Mouse (Mus musculus) myocyte (in vitro differentiated cells): ENCODE measurements around the gene Ilk. TPM values are rescaled to one million over a fixed set of nuclear protein-coding genes. Genes with fewer than 3 reads are reported as not detected.

Experiments used
- H3K27me3 ChIP-seq: one replicate; pipeline ENCODE4 v1.6.1; 2011; ENCODE audit not compliant: control insufficient read depth, insufficient read depth, insufficient read length
- H3K36me3 ChIP-seq: one replicate; pipeline ENCODE4 v1.6.1; 2011; ENCODE audit not compliant: control insufficient read depth, insufficient read depth
- H3K4me2 ChIP-seq: one replicate; pipeline ENCODE4 v1.6.1; 2011; ENCODE audit warnings: low read depth, control low read depth
- H3K4me3 ChIP-seq: one replicate; pipeline ENCODE4 v1.5.1; 2011; ENCODE audit warnings: mild to moderate bottlenecking, control low read depth, moderate library complexity
- H3K79me2 ChIP-seq: one replicate; pipeline ENCODE4 v1.6.1; 2011; ENCODE audit not compliant: control insufficient read depth, insufficient read depth
- H3ac ChIP-seq: one replicate; pipeline ENCODE4 v1.6.1; 2011; ENCODE audit not compliant: control insufficient read depth, insufficient read length
- CEBPB ChIP-seq: IDR thresholded peaks from 2 replicates; pipeline ENCODE4 v1.6.1; 2011; ENCODE audit warnings: mild to moderate bottlenecking, moderate library complexity; ENCODE audit not compliant: poor library complexity, insufficient read depth, severe bottlenecking
- E2F4 ChIP-seq: IDR thresholded peaks from one replicate; pipeline ENCODE4 v1.6.1; 2011; ENCODE audit warnings: mild to moderate bottlenecking, control low read depth, moderate library complexity; ENCODE audit not compliant: insufficient read depth
- MAX ChIP-seq: IDR thresholded peaks from one replicate; pipeline ENCODE4 v1.6.1; 2011; ENCODE audit warnings: low read depth, mild to moderate bottlenecking, control low read depth
- MYOD1 ChIP-seq, 3 experiments: IDR thresholded peaks; one replicate each; pipeline ENCODE4 v1.6.1; 2011; ENCODE audit warnings: control low read depth in 2 of 3, low read depth in 2 of 3, mild to moderate bottlenecking in 2 of 3, moderate library complexity in 1 of 3; ENCODE audit not compliant: insufficient read length in 2 of 3, control insufficient read depth in 1 of 3
- MYOG ChIP-seq, 3 experiments: IDR thresholded peaks; one replicate each; pipeline ENCODE4 v1.6.1; 2011; ENCODE audit warnings: control low read depth in 2 of 3, low read depth in 2 of 3, mild to moderate bottlenecking in 2 of 3; ENCODE audit not compliant: insufficient read length in 2 of 3, control insufficient read depth in 1 of 3, insufficient read depth in 1 of 3
- POLR2A ChIP-seq: IDR thresholded peaks from one replicate; pipeline ENCODE4 v1.6.1; 2011; ENCODE audit warnings: low read depth, mild to moderate bottlenecking, control low read depth, moderate library complexity; ENCODE audit not compliant: insufficient read length
- POLR2AphosphoS2 ChIP-seq: IDR thresholded peaks from one replicate; pipeline ENCODE4 v1.6.1; 2011; ENCODE audit warnings: low read depth, control low read depth; ENCODE audit not compliant: insufficient read length
- REST ChIP-seq: IDR thresholded peaks from one replicate; pipeline ENCODE4 v1.6.1; 2011; ENCODE audit warnings: mild to moderate bottlenecking, control low read depth, moderate library complexity; ENCODE audit not compliant: insufficient read depth, insufficient read length
- SRF ChIP-seq: IDR thresholded peaks from one replicate; pipeline ENCODE4 v1.6.1; 2011; ENCODE audit warnings: low read depth; ENCODE audit not compliant: control insufficient read depth, insufficient read length
- TCF12 ChIP-seq: IDR thresholded peaks from one replicate; pipeline ENCODE4 v1.6.1; 2011; ENCODE audit warnings: mild to moderate bottlenecking, control low read depth; ENCODE audit not compliant: poor library complexity, insufficient read depth, severe bottlenecking
- TCF3 ChIP-seq: IDR thresholded peaks from one replicate; pipeline ENCODE4 v1.6.1; 2011; ENCODE audit warnings: low read depth, control low read depth; ENCODE audit not compliant: insufficient read length
- USF1 ChIP-seq: IDR thresholded peaks from one replicate; pipeline ENCODE4 v1.6.1; 2011; ENCODE audit warnings: low read depth, mild to moderate bottlenecking, control low read depth, moderate library complexity
- polyA plus RNA-seq: library from polyadenylated mRNA; unstranded; fragments of >200 nt; fragmentation: generic; extraction: Trizol; gene quantifications from one replicate; pipeline ENCODE4 v1.2.1, GENCODE M21; 2012; ENCODE audit warnings: missing spikeins

Gene Ilk
- polyA plus RNA-seq, 1 experiment = 250 TPM

DNA sequence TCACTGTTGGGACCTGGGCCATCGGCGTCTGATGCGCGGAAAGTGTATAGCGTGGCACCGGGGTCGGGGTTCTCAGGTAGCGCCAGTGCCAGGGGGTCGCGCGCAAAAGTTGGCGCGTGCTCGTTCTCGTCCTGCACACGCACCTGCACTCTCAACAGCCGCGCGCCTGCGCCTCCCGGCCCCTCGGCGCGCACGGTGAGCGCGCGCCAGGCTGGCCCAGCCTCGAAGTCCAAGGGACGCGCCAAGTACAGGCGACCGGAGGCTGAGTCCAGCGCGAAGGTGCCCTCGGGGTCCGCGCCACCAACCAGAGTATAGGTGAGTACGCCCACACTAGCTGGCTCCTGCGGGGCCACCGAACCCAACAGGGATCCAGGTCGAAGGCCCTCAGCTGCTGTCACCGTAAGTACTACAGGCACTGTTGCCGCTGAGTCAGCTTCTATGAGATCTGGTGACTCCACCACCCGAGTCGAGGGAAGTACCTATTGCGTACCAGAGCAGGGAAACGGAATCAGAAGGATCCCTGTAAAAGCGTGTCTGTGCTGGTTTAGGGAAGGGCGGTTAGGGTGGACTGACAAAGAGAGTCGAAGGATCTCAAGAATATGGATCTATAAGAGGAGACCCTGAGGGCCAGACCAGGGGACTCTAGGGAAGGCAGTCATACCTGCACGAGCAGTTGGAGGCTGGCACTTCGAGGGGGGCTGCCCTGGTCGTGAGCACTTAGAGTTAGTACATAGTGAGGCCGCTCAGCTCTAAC is 26.3 kb downstream of the Ilk start:
- Histone ChIP-seq H3K27me3 (peaks cover 21% of the 10 kb centered on the region), H3K4me3 (no peak overlapping the region), H3K36me3 (no peaks in the 10 kb centered on the region), H3ac (no peak overlapping the region), H3K79me2 (no peaks in the 10 kb centered on the region), H3K4me2 (no peak overlapping the region)
- TF ChIP-seq SRF (no peak), CEBPB (no peak), USF1 (no peak), TCF12 (no peak), MYOD1 (IDR thresholded peaks at IDR 0.05; ENCODE audit: control insufficient read depth in 1 of 3, insufficient read length in 2 of 3, low read depth in 2 of 3) (no peak), MAX (no peak)

DNA sequence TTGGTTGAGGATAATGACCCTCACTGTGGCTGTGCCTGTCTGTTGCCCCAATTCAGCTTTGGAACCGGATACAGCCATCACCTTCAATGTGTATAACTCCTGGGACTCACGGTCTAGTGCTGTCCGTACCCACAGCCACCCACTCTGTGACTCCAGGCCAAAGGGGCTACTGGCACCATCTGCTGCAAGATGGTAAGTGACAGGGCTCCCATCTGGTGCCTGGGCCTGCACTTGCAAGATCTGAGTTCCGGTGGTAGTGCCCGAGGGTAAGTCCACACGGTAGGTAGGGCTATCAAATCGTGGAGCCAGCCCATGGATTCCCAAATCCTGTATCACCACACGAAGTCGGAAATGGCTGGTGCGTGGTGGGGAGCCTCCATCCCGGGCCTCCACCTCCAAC is 27.9 kb downstream of the Ilk start:
- Histone ChIP-seq H3K79me2 (no peaks in the 10 kb centered on the region), H3K4me3 (no peak overlapping the region), H3K36me3 (no peaks in the 10 kb centered on the region), H3ac (no peak overlapping the region), H3K27me3 (peaks cover 11% of the 10 kb centered on the region), H3K4me2 (no peak overlapping the region)
- TF ChIP-seq MYOD1 (IDR thresholded peaks at IDR 0.05; ENCODE audit: control insufficient read depth in 1 of 3, insufficient read length in 2 of 3, low read depth in 2 of 3) (no peak), CEBPB (no peak), E2F4 (no peak), TCF12 (no peak), REST (no peak), MAX (no peak), USF1 (no peak), TCF3 (no peak), SRF (no peak), MYOG (IDR thresholded peaks at IDR 0.05; ENCODE audit: control insufficient read depth in 1 of 3, insufficient read depth in 1 of 3, insufficient read length in 2 of 3, low read depth in 2 of 3) (no peak), POLR2AphosphoS2 (no peak), POLR2A (no peak)

DNA sequence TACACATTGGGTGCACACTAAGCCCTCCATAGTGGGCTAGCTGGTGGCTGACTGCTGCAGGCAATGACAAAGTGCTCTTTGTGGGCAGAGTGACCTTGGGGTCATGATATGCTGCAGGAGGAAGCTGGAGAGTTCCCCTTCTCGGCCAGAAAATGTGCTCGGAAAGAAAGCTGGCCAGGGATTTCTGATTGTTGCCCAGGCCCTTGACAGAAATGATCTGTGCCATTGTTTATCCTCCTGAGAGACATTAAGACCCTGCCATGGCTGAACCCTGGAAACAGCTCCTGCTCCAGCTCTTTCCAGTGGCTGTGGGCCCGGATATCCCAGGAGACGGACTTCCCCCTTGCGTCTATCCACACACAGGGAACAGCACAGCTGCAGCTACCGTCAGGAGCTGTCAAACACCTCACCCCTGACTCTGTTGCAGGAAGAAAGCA is 31.4 kb downstream of the Ilk start:
- no peak overlapping the region for H3K4me3 ChIP-seq
- no peak overlapping the region for H3ac ChIP-seq
- no peaks in the 10 kb centered on the region for H3K36me3 ChIP-seq
- no peaks in the 10 kb centered on the region for H3K79me2 ChIP-seq
- no peak overlapping the region for H3K4me2 ChIP-seq
- peaks cover 20% of the 10 kb centered on the region for H3K27me3 ChIP-seq
- no peak for TF ChIP-seq MAX
- no peak for TF ChIP-seq TCF12
- TF ChIP-seq REST = no peak
- TF ChIP-seq MYOD1 (IDR thresholded peaks at IDR 0.05; ENCODE audit: control insufficient read depth in 1 of 3, insufficient read length in 2 of 3, low read depth in 2 of 3) = no peak
- no peak for TF ChIP-seq SRF
- no peak for TF ChIP-seq CEBPB
- no peak for TF ChIP-seq POLR2AphosphoS2

DNA sequence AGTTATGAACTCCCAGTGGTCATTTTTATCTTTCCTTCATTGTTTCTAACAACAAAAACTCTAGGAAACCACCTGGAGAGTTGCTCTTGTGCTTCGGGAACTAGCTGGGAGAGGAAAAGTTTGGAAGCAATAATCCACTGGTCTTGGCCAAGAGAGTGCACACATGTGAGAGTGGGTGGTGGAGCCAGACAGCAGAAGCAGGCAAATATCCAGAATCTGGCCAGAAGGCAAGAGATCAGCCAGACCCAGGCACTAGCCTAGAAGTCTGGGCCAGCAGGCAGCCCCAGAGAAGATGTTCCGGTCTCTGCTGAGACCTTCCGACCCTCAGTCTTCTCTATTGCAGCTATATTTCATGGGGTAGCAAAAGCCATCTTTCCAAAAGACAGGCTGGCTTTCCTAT is 33.6 kb downstream of the Ilk start:
- Histone ChIP-seq H3K79me2 (no peaks in the 10 kb centered on the region), H3K27me3 (peaks cover 15% of the 10 kb centered on the region), H3ac (no peak overlapping the region), H3K4me2 (no peak overlapping the region), H3K4me3 (no peak overlapping the region), H3K36me3 (no peaks in the 10 kb centered on the region)
- no peak for TF ChIP-seq USF1

- H3K4me2 ChIP-seq = no peak overlapping the region
- TF ChIP-seq POLR2AphosphoS2 = no peak
- TF ChIP-seq POLR2A = no peak
- no peak for TF ChIP-seq USF1
- TF ChIP-seq TCF3 = no peak
- TF ChIP-seq MAX = no peak
- TF ChIP-seq E2F4 = no peak
- no peak for TF ChIP-seq REST
- no peak for TF ChIP-seq SRF
- TF ChIP-seq TCF12 = no peak
- no peak for TF ChIP-seq MYOD1 (IDR thresholded peaks at IDR 0.05; ENCODE audit: control insufficient read depth in 1 of 3, insufficient read length in 2 of 3, low read depth in 2 of 3)
- no peak for TF ChIP-seq CEBPB
- TF ChIP-seq MYOG (IDR thresholded peaks at IDR 0.05; ENCODE audit: control insufficient read depth in 1 of 3, insufficient read depth in 1 of 3, insufficient read length in 2 of 3, low read depth in 2 of 3) = no peak
- no peak overlapping the region for H3ac ChIP-seq
- H3K36me3 ChIP-seq = no peaks in the 10 kb centered on the region
- H3K27me3 ChIP-seq = peaks cover 14% of the 10 kb centered on the region
- no peaks in the 10 kb centered on the region for H3K79me2 ChIP-seq
- H3K4me3 ChIP-seq = no peak overlapping the region
Observed at GRCm38 (mm10) chr7:105772331-105772730, 35.9 kb downstream of the Ilk start.
